Mouse (Mus musculus) spleen, adult 12 weeks (tissue): Measurements from ENCODE around the gene Phf11d.
"Not testable (repeated sequence)": the region's sequence is repeated elsewhere in the genome, so short reads cannot be mapped to it uniquely, and the experiment has no call there.

ENCODE experiments used
- DNase-seq: peaks from one replicate; pipeline ENCODE4 v3.0.0; 2022; ENCODE audit warnings: low spot score

The Phf11d gene

GRCm38 (mm10) chr14:59365244-59365644, at the start of gene Phf11d:
Gene Phf11d (minus strand): TSS chr14:59365470.
- no peak for DNase-seq

GRCm38 (mm10) chr14:59414979-59415378, 49.7 kb upstream of the Phf11d start:
- not testable (repeated sequence) for DNase-seq

DNA sequence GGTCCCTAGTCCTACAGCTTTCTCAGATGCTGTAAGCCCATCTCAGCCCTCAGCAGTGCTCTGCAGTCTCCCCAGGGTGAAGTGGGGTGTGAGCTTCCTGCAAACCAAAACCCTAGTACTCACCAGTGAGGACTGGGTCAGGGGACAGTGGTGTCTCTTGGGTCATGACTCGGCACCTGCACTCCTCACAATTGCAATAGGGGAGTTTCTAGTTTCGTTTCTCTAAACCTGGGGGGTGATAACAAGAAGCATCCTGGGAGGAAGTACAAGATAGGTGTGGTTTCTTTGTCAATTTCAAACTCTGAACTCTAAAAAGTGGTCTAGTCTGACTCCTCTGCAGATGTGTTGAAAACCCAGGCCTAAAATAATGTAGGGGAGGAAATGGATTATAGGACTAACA, 31.7 kb upstream of the Phf11d start:
- peak; percentile 21 for DNase-seq

DNA sequence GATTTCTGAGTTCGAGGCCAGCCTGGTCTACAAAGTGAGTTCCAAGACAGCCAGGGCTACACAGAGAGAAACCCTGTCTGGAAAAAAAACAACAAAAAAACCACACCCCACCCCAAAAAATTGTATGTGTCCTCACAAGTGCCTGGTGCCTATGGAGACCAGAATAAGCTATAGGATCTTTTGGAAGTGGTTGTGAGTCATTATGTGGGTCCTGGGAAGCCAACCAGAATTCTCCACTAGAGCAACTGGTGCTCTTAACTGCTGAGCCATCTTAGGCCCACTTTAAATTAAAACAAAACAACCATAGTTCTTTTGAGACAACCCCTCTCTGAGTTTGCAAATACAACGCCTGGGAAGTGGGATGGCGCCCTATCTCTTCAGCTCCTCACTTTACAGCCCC, 30.0 kb upstream of the Phf11d start, which contains the start of gene Phf11c:
TSS of gene Phf11c (minus strand) at position 101 of the 400 bp plus-strand sequence.
- DNase-seq: no peak

DNA sequence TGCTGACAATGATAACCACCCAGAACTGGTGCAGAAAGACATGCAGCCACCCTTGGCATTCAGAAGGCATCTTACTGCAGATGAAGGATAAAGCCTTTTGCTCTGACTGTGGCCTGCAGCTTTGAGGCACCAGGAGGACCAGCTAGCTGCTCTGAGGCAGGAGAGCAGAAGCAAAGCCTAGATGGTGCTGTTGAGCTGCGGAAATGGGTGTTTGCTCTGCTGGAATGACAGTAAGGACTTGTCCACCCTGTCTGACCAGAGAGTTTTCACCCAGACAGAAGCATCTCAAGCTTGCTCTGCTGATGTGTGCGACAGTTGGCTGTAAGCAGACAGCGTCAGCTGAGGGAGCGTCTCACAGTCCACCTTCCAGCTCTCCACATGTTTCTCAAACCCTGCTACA, 24.9 kb upstream of the Phf11d start:
- not testable (repeated sequence) for DNase-seq

- DNase-seq: no peak
These were observed 24.3 kb upstream of the Phf11d start for GRCm38 (mm10) chr14:59389532-59389931.

DNA sequence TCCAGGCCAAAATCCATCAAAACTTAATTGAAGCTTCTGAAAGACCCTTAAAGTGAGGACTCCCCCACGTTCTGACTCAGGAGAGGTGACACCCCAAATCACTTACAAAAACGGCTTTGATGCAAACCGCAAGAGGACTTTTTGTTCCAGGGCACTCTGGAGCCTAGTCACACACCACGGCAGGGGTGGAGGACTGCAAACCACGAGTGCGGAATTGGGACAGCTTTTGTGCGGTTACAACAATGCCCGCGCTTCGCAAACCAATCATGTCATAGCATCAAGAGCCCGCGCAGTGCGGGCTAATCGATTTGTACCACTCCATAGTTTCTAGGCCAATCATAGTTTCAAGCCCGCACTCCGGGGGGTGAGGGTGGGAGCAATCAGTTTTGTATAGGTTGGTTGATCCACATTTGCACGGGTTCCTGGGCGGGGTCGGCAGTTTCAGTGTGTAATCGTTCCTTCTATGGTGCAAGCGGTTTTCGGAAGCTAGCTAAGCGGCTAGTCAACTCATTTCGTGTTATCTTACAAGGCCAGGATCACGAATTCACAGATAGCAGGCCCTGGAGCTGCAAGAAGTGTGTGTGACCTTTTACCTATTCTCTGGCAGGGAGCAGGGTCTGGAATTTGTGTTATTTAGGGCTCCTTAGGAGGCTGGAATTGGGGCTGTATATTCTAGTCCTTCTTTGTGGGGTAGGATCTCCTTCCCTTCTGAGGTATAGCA, 5.2 kb upstream of the Phf11d start:
- DNase-seq: no peak

DNA sequence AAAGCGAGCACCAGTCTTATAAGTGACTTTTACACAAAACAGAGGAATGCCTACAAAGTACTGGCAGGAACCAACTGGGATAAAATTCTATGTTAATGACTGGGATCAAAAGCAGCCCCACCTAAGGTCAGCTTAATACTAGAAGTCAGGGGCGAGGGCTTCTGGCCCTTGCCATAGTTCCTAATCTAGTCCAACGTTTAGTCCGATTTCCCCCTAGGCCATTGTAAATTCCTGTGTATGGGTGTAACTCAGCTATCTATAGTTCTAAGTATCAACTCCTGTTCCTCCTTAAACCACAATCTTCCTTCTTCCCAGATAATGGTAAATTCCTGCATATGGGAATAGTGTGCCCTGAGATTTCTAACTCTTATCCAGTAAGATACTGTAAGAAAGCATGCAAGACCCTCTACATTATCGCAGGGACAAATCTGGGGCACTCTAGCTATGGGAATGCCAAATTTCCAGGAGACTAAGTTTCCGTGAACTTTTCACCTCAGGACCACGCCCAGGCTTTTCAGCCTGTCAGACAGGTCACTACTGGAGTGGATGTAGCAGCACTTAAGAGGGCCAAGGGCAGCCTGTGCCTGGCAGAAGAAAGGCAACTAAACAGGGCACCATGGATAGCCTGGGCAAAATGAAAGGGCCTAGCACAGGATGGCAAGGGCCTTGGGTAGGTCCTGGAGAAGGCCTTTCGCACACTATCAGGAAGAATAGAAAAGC, 1.3 kb upstream of the Phf11d start:
- DNase-seq: no peak

GRCm38 (mm10) chr14:59341189-59341588, 24.1 kb downstream of the Phf11d start, which contains the start of gene Phf11b:
Gene Phf11b (minus strand): TSS chr14:59341351.
- DNase-seq: peak; percentile 13

DNA sequence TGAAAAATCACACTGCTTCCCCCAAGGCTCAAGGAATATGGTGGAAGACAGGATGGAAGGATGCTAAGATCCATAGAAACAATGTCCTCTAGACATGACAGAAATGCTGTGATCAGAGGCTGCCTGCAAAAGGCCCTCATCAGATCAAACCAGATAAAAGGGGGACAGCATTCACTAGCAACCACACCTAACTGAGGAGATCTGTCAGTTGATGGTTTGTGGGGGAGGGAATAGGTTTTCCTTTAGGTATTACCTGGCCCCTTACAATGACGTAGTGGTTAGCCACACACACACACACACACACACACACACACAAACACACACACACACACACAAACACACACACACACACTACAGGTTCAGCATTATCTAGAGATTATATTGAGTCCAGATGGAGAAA, 25.7 kb downstream of the Phf11d start:
- DNase-seq: no peak

GRCm38 (mm10) chr14:59336056-59336455, 29.2 kb downstream of the Phf11d start:
- not testable (repeated sequence) for DNase-seq

DNA sequence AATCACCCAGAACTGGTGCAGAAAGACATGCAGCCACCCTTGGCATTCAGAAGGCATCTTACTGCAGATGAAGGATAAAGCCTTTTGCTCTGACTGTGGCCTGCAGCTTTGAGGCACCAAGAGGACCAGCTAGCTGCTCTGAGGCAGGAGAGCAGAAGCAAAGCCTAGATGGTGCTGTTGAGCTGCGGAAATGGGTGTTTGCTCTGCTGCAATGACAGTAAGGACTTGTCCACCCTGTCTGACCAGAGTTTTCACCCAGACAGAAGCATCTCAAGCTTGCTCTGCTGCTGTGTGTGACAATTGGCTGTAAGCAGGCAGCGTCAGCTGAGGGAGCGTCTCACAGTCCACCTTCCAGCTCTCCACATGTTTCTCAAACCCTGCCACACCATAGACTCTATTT, 34.8 kb downstream of the Phf11d start:
- not testable (repeated sequence) for DNase-seq

DNA sequence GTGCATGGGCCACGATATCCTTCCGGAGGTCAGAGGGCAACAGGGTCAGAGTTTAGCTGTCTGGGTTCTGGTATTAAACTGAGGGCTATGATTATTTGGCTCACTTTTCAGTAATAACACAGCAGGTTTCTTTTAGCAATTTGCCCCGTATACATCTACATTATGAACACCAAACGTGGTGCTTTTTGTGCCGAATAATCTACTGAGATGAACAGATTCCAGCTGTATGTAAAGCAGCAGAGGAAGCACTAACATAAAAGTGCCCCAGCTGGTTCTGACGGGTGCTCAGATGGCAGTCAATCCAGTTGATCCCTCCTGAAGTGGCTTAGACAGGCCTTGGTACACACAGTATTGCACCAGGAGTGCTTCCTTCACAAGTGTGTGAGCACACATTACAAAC, 45.3 kb downstream of the Phf11d start:
- DNase-seq: not testable (repeated sequence)

DNA sequence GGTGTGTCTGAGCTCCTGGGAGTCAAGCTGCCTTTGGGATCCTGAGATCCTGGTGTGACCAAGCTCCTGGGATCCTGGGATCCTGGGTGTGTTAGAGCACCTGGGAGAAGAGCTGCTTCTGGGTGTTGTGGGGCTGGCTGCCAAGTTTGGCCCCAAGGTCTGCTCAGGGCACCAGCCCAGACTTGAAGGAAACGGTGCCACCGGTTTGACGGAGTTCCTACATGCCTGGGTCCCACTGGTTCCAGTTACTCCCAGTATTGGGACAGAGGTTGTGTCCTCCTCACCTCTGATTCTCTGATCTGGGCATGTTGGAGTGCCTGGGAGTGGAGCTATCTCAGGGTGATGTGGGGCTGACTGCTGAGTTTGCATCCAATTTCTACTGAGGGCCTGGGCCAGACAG, 46.2 kb downstream of the Phf11d start:
- DNase-seq: not testable (repeated sequence)
